Mouse (Mus musculus): ENCODE data around the gene Oxsr1.

The Oxsr1 gene

GRCm38 (mm10) chr9:119338350-119338749 is 16.1 kb upstream of the Oxsr1 start:
- no peak for DNase-seq (ENCODE audit: low read depth, low spot score)

GRCm38 (mm10) chr9:119337842-119338241 is 15.6 kb upstream of the Oxsr1 start:
- no peak for DNase-seq (ENCODE audit: low read depth, low spot score)

- DNase-seq (ENCODE audit: low read depth, low spot score) = no peak
Measured at GRCm38 (mm10) chr9:119335571-119335970, 13.3 kb upstream of the Oxsr1 start.

DNA sequence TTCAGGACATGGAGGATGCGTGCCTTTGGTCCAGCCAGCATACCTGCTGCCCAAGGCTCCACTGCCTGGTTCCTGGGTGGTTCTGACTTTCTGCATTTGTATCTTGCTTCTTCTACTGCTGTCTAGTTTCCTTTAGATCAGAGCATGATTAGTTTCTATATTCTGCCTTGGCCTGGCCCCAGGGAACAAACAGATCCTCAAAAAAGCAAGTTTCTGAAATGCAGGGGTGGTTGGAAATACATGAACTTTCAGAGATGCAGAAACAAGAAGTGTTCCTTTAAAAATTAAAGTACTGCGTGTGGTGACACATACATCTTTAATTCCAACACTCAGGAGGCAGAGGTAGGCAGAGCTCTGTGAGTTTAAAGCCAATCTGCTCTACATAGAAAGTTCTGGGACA is 12.6 kb upstream of the Oxsr1 start:
- DNase-seq (ENCODE audit: low read depth, low spot score) = no peak

DNA sequence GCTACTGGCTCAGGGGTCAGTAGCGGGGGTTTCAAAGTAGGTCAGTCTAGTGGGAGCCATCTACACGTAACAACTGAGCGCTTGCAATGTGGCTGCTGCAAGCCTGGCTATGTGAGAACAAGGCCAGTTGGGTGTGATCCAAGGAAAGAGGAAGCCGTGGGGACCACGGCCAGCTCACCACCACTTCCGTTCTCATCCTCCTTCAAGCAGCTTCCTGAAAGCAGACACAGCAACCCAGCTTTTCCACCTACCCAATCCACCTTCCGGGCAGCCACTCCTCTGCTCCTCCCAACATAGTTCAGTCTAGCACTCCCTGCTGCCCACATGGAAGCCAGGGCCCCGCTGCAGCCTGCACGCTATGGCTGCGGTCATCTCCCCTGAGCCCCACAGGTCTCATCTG is 12.1 kb upstream of the Oxsr1 start:
- DNase-seq (ENCODE audit: low read depth, low spot score) = no peak

- no peak for DNase-seq (ENCODE audit: low read depth, low spot score)
Measured at GRCm38 (mm10) chr9:119330186-119330963, 8.1 kb upstream of the Oxsr1 start.

- no peak for DNase-seq (ENCODE audit: low read depth, low spot score)
Measured at GRCm38 (mm10) chr9:119328488-119328887, 6.3 kb upstream of the Oxsr1 start.

DNA sequence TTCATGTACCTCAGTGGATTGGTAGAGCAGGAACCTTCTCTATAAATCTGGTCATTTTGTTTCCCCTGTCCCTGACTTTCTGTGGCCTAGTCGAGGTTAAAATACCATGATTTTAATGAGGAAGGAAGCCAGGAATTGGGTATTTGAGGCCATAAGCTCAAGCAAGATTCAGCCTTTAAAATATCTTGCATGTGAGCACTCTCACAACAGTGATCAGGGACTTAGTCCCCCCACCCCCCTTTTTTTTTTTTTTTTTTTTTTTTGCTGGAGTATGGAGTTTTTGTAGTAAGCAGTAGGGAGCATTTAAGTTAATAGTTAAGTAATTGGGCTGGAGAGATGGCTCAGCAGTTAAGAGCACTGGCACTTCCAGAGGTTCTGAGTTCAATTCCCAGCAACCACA is 1.9 kb upstream of the Oxsr1 start:
- DNase-seq (ENCODE audit: low read depth, low spot score) = no peak

DNA sequence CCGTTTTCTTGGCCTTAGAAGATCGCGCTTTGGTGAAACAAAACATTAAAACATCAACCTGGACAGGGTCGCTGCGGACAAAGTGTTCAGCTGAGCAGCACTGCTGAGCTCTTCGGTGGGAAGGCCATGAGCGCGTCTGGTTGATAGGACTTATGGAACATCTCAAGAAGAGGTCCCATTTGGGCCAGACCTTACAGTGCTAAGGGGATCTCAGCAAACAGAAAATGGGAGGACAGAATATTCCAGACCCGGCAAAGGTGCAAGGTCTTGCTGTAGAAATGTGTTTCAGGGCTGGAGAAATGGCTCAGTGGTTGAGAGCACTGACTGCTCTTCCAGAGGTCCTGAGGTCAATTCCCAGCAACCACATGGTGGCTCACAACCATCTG is 1.0 kb upstream of the Oxsr1 start:
- no peak for DNase-seq (ENCODE audit: low read depth, low spot score)

- DNase-seq (ENCODE audit: low read depth, low spot score) = no peak
Measured at GRCm38 (mm10) chr9:119321392-119322229, 616 bp downstream of the Oxsr1 start.

GRCm38 (mm10) chr9:119320946-119321345 is 1.3 kb downstream of the Oxsr1 start:
- no peak for DNase-seq (ENCODE audit: low read depth, low spot score)

- no peak for DNase-seq (ENCODE audit: low read depth, low spot score)
Measured at GRCm38 (mm10) chr9:119320446-119320845, 1.8 kb downstream of the Oxsr1 start.

- no peak for DNase-seq (ENCODE audit: low read depth, low spot score)
Measured at GRCm38 (mm10) chr9:119318891-119319290, 3.3 kb downstream of the Oxsr1 start.

DNA sequence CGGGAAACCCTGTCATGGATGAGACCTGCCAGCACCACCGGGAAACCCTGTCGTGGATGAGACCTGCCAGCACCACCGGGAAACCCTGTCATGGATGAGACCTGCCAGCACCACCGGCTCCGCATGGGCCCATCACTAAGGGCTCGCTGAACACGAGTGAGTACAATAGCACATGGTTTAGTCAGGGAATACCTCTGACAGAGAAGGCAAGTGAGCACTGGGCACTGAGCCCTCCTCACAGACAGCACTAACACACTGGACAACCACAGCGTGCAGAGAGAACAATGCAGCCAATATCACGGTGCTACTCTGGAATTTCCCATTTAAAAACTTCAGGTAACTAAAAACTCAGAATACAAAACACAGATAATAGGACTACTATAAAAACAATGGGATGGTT is 9.1 kb downstream of the Oxsr1 start:
- DNase-seq (ENCODE audit: low read depth, low spot score) = no peak

DNA sequence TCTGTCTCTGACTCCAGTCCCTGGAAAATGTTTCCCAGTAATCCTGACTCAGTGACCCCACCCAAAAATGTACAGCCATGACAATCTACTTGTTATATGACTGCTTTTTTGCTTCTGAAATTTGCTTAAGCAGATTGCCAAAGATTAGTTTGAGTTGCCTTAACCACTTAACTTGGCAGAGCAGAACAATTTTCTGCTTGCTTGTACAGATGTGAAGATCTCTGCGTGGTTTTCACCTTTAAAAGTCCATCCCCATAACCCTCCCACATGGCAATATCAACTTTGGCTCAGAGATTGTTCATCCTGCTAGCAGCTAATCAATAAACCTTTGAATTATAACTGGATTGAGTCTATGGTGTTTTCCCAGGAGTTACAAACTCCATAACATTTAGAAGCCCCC is 13.2 kb downstream of the Oxsr1 start:
- DNase-seq (ENCODE audit: low read depth, low spot score) = no peak

DNA sequence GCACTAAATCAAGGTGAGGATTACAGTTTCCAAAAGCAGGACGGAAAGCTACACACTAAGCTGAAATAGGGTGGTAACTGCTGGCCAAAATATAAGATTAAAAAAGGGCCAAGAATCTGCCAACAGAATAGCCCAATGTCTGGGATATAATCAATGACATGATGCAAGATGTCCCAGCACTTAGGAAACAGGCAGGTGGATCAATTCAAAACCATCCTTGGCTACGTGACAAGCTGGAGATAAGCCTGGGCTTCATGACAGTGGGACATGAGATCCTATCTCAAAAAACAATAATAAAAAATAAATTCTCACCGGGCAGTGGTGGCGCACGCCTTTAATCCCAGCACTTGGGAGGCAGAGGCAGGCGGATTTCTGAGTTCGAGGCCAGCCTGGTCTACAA is 16.4 kb downstream of the Oxsr1 start:
- no peak for DNase-seq (ENCODE audit: low read depth, low spot score)

DNA sequence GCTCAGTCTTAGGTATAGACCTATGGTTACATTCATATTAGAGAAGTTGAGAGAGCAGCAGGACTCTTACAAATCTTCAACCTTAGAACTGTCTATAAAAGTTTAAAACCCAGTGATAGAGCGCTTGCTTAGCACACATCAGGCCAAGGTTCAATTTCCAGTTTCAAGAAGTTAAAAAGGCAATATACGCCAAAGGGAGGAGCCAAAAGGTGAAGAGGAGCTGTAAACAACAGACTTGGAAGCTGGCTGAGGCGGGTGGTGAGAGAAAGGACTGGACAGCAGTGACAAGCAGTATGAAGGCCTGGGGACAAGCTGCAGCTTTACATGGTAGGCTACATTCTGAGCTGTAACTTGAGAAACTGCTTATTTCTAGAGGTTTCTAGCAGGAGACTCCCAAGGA is 23.7 kb downstream of the Oxsr1 start:
- DNase-seq (ENCODE audit: low read depth, low spot score) = no peak

DNA sequence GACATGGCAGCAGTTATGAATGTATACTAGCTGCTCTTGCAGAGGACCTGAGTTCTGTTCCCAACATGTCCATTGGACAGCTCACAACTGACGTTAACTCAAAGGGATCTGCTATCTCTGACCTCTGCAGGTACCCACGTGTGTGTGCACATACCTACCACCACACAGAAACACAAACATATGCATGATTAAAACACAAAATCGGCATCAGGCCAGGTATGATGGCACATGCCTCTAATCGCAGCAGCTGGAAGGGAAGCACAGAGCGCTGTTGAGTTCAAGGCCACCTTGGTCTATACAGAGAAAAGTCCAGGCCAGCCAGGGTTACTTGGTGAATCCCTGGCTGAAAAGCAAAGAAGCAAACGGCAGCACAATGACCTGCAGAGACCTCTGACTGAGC is 24.5 kb downstream of the Oxsr1 start:
- no peak for DNase-seq (ENCODE audit: low read depth, low spot score)

- no peak for DNase-seq (ENCODE audit: low read depth, low spot score)
Measured at GRCm38 (mm10) chr9:119290791-119291190, 31.4 kb downstream of the Oxsr1 start.

DNA sequence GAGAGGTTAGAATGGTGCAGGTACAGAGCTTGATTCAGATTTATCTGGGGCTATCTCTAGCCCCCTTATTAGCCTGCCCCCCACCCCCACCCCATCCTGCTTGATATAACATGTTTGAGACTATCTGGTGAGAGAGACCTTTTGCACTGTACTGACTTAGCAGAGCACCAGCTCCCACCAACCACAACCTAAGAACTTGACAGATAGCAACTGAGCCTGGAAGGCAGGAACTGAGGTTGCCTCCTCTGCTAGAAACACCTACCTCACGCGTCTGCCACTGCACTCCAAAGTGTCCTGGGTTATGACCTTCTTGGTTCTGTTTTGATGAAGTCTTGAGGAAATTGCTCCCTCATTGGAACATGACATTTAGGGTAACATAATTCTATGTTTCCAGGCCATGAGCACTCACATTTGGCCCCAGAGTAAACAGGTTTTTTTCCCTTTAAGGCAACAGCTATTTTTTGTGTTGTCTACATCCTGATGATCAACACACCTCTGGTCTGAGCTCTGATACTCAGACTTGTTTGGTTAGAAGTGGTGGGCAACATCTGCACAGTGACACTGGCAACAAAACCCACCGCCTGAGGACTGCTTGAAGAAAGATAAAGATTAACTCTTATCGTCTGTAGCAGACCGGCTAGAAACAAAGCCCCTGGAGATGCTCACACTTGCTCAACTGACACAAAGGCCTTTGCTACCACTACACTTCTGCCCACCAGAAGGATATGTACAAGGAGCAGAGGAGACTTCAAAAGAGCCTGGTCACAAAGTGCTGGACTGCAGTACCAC is 41.1 kb downstream of the Oxsr1 start:
- no peak for DNase-seq (ENCODE audit: low read depth, low spot score)

DNA sequence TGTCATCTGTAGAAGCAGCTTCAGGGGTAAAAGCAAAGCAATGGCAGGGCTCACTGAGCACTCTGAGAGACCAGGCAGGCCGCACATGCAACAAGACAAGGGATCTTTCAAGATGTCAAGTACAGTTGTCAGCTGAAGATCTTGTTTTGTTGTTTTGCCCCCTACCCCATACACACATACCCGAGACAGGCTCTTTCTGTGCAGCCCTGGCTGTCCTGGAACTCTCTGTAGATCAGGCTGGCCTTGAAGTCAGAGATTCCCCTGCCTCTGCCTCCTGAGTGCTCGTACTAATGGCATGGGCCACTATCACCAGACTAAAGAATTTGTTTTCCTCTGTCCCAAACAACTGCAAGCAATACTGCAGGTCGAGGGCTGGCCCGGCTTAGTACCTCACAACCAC is 44.2 kb downstream of the Oxsr1 start:
- no peak for DNase-seq (ENCODE audit: low read depth, low spot score)

GRCm38 (mm10) chr9:119276321-119276720 is 45.9 kb downstream of the Oxsr1 start:
- DNase-seq (ENCODE audit: low read depth, low spot score) = no peak
